Mouse (Mus musculus) retina, adult 2 months (tissue): ENCODE data around the gene Dnaaf5.
A peak's percentile ranks its signal among the peaks of the same experiment; 100 is the strongest.

Source experiments
- DNase-seq: peaks from one replicate; pipeline ENCODE4 v3.0.0-alpha.2; 2012; ENCODE audit warnings: low read depth, low spot score

Dnaaf5 gene

DNA sequence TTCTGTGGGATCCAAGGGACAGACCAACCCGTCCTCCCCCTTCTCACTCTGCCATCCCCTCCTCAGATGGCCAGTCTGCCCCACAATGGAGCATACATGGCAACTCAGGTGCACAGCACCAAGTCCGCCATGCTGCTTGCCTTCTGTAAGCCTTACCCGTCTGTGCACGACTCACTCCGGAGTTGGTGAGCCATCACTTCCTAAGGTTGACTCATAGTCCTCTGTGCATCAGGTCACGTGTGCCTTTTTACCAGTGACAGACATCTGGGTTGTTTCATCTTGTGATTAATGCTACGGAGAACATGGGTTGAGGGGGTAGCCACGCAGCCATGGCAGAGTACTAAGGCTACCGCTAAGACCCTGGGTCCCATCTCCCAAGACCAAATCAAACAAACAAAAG lies 9.4 kb upstream of the Dnaaf5 start:
- no peak for DNase-seq

GRCm38 (mm10) chr5:139141326-139141725 lies 8.7 kb upstream of the Dnaaf5 start:
- no peak for DNase-seq

DNA sequence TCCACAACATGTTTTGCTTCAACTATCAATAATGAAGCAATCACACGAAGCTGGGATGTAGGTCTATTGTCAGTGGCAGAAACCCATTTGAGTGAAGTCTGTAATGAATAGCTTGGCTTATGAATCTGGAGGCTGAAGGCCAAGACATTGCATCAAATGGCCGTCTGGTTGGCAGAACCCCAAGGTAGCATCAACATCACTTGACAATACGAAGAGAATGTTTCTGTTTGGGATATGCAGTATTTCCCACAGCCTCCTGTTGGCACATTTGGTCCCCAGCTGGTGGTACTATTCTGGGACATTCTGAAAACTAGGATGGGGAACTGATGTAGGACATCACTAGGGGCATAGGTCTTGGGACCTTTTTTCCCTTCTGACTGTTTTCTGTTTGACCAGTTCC lies 6.1 kb upstream of the Dnaaf5 start:
- DNase-seq: no peak

- no peak for DNase-seq
These were observed 4.3 kb upstream of the Dnaaf5 start for GRCm38 (mm10) chr5:139145726-139146125.

DNA sequence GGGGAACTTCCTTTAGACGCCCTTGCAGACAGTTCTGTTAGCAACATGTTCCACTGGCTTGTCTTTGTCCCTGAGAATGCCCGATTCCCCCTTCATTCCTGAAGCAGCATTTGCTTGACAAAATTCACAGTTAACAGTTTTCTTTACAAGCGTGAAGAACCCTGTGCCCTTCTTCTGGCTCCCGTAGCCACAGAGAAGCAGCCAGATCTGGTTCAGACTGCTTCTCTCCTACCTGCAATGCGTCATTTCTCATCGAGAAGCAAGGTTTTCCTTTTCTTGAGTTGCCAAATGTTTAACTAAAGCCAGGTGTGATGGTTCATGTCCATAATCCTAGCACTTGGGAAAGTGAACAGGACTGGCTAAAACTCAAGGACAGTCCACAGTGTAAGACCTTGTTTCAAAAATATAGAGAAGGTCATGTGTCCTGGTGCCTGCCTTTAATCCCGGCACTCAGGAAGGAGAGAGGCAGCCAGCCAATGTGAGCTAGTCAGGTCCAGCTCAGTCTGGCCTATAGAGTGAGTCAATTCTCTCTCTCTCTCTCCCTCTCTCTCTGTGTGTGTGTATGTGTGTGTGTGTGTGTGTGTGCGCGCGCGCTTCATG lies 3.4 kb upstream of the Dnaaf5 start:
- DNase-seq: no peak

DNA sequence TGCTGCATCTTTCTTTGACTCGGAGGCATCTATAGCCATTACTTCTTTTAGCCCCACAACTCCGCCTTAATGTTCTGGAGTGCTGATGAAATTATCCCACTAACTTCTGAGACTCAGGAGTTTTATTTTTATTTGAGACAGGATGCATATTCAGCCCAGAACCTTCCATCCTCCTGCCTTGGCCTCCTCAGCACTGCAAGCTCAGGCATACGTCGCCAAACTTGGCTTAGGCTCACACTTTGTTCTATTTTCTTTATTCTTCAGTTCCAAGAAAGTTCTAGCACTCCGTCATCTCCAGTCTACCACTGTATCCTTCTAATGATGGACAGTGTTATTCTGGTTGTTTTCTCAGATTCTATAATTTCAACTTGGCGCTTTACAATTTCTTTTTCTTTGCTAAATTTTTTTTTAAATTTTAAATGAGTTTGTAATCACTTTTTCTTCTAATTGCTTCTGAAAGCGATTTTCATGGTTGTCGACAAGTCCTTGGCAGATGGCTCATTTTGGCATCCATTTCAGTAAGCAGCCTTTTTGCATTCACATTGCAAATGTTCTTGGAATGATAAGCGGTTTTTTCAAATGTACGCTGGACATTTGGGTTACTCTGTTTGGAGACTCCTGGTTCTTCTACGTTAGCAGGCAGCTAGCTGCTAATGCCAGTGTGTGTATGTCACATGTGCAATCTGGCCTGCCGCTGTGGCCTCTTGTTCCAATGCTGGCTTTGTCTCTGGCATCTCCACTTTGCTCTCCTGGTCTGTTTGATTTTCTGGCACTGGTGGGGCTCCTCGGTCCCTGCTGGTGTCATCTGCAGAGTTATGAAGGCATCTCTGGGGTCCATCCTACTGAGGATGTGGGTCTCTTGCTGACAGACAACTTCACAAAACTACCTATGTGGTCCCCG lies 2.6 kb upstream of the Dnaaf5 start:
- DNase-seq: no peak

DNA sequence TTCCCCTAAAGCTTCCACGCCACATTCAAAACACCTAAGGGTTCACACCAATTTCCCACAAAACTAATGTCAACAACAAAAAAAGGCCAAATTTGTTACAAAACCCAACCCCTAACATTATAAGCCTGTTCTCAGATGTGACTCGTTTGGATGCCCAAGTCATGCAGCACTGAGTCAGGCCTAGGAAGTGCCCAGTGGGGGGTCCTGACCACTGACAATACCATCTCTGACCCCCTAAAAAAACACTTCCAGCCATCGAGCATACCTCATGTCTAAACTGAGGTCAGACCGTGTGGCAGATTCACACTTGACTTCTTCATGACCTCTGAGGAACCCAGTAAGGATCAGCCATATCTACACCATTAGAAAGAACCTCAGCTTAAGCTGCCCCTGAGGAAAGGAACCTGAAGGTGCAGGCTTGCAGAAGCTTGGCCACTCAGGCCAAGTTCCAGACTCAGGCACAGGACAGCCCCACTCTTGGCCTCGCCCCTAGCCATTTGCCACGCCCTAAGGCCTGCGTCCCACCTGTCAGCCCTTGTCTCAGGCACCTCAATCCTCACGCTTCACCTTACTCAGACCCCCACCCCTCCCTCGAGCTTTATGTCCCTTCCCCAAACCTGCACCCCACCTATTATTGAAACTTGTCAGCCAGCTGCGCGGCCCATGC lies 884 bp upstream of the Dnaaf5 start:
- DNase-seq: no peak

DNA sequence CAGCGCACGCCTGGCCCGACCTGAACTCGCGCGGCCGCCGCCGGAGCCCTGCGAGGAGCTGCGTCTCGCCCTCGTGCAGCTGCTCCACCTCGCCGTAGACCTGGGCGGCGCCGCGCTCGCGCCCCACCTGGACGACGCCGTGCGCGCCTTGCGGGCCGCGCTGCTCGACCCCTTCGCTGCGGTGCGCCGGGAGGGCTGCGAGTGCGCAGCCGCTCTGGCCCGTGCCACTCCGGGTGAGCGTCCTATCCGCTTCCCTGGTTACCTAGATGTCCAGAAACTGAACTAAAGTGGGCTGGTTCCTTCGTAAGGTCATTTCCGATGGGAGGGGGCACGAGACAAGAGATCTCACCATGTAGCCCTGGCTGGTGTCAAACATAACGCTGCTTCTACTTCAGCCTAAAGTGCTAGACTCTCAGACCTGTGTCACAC lies 594 bp downstream of the Dnaaf5 start:
- no peak for DNase-seq

- DNase-seq: no peak
These were observed 10.9 kb downstream of the Dnaaf5 start for GRCm38 (mm10) chr5:139160899-139161298.

GRCm38 (mm10) chr5:139161632-139162031 lies 11.6 kb downstream of the Dnaaf5 start:
- DNase-seq: no peak

DNA sequence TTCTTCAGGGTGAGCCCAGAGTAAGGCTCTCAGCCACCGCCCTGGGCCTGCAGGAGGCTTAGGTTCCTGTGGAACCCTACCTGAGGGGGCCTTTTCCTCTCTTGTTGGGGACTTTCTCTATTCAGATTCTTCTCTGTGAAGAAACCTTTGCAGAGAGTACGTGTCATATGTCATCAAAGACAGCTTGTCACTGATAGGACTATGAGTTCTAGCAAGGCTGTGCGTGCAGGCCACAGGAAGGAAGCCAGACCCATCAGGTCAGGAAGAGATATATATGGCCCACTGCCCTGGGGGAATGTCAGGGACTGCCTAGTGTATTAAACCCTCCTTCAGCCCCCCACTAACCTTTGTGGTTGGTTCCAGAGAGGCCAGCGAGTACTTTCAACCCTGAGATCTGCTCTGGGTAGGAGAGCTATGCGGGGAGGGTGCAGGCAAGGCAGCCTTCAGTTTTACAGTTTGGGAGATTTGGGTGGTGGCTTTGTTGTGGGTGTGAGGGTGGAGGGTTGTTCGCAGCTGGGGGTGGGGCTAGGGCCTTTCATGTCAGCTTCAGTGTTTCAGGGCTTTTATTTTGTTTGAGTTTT lies 16.8 kb downstream of the Dnaaf5 start:
- DNase-seq: no peak

- no peak for DNase-seq
These were observed 17.5 kb downstream of the Dnaaf5 start for GRCm38 (mm10) chr5:139167548-139167947.

- no peak for DNase-seq
These were observed 21.9 kb downstream of the Dnaaf5 start for GRCm38 (mm10) chr5:139171929-139172328.

- DNase-seq: no peak
These were observed 24.1 kb downstream of the Dnaaf5 start for GRCm38 (mm10) chr5:139174141-139174540.

- DNase-seq: peak; percentile 16
These were observed 24.8 kb downstream of the Dnaaf5 start for GRCm38 (mm10) chr5:139174556-139175547.

GRCm38 (mm10) chr5:139178895-139179631 lies 29.0 kb downstream of the Dnaaf5 start:
- DNase-seq: peak; percentile 61

DNA sequence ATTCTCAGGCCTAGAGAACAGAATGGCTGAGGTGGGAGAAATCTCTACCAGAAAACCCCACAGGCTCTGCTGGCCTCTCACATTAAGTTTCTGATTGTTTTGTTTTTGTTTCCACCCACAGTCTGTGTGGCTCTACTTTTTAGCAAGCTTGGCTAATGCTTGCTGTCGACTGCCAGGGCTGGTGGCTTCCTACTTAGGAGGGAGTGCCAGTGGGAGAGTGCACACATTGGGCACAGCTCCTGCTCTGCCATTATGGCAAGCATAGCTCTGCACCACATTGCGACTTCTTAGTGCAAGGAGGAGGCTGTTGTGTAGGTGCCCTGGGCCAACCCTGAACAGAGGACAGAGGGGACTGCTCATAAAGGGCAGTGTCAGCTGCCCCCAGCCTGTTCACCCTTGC lies 33.1 kb downstream of the Dnaaf5 start:
- DNase-seq: no peak

DNA sequence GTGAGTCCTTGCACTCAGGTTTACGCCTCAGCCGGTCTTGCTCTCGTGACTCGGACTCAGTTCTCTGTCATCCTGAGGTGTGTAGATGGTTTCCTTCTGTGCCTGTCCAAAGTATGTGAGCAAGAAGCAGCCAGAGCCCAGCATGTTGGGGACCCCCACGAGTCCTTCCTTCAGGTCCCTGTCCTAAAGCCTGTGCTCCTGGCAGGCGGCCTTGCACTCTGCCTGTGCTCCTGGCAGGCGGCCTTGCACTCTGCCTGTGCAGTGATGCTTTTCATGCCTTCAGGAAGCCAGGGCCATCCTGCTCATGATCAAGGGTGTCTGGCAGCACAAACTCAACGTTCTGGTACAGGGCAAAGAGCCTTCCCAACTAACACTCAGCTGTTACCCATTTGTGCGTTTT lies 33.6 kb downstream of the Dnaaf5 start:
- no peak for DNase-seq

DNA sequence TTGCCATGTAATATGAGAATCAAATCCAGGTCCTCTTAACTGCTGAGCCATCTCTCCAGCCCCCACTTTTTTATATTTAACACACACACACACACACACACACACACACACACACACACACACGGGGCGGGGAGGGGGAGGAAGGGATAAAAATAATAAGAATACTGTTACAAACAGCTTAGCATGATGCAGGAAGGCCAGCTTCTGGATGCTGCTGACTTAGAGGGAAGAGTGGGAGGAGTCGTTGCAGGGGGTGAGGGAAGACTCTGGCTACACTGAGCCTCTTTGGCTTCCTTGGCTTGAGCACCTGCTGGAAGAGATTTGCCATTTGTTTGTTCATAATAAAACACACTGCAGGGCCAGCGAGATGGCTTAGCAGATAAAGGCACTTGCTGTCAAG lies 34.9 kb downstream of the Dnaaf5 start:
- DNase-seq: no peak

DNA sequence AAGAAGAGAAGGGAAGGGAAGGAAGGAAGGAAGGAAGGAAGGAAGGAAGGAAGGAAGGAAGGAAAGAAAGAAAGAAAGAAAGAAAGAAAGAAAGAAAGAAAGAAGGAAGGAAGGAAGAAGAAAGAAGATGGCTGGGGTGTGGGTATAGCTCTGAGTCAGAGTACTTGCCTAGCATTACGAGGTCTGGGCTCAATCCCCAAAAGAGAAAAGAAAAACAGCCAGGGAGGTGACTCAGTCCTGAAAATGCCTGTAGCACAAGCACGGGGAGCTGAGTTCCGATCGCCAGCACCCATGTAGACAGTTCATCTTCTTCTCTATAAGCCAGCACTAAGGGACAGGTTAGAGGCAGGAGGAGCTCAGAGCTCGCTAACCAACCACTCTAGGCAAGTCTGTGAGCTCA lies 39.7 kb downstream of the Dnaaf5 start:
- no peak for DNase-seq
